Mouse (Mus musculus): ENCODE data around the gene Srcin1. TPM values are rescaled to one million over a fixed set of nuclear protein-coding genes. Genes with fewer than 3 reads are reported as not detected.

Srcin1 gene
- polyA plus RNA-seq, 1 experiment from 2014 or later: 0.08 TPM

- H3K27me3 ChIP-seq (ENCODE audit: control insufficient read depth, insufficient read depth, low read length): no peaks in the 10 kb centered on the region
- 0 out of 2 replicates have a peak, but pooled peaks cover 7% of the 10 kb centered on the region for H3K4me1 ChIP-seq (ENCODE audit: control insufficient read depth, insufficient read depth, low read length)
- H3K4me3 ChIP-seq (ENCODE audit: low read length): no peak overlapping the region
- no peak overlapping the region for H3K4me2 ChIP-seq (ENCODE audit: low read depth, low read length)
- 86% methylated on average over 7 of the region's 7 CpGs for WGBS
- H3K9ac ChIP-seq (ENCODE audit: low read length): no peak overlapping the region
- no peak for ATAC-seq (replicated peaks; ENCODE audit: extremely low read depth, insufficient read depth, low FRiP score)
- H3K27ac ChIP-seq (ENCODE audit: low read length): no peak overlapping the region
- peaks cover 62% of the 10 kb centered on the region for H3K36me3 ChIP-seq (ENCODE audit: control insufficient read depth, insufficient read depth)
- H3K9me3 ChIP-seq (replicated peaks; ENCODE audit: control insufficient read depth, low read length): no peaks in the 10 kb centered on the region
Observed at GRCm38 (mm10) chr11:97477431-97477830, 98.6 kb downstream of the Srcin1 start.

- no peaks in the 10 kb centered on the region for H3K27me3 ChIP-seq (ENCODE audit: control insufficient read depth, insufficient read depth, low read length)
- WGBS: 66% methylated on average over 8 of the region's 8 CpGs
- H3K4me2 ChIP-seq (ENCODE audit: low read depth, low read length): no peak overlapping the region
- H3K4me3 ChIP-seq (ENCODE audit: low read length): no peak overlapping the region
- 0 out of 2 replicates have a peak, but pooled peaks cover 7% of the 10 kb centered on the region for H3K4me1 ChIP-seq (ENCODE audit: control insufficient read depth, insufficient read depth, low read length)
- H3K9me3 ChIP-seq (replicated peaks; ENCODE audit: control insufficient read depth, low read length): no peaks in the 10 kb centered on the region
- H3K9ac ChIP-seq (ENCODE audit: low read length): no peak overlapping the region
- H3K27ac ChIP-seq (ENCODE audit: low read length): no peak overlapping the region
- ATAC-seq (replicated peaks; ENCODE audit: extremely low read depth, insufficient read depth, low FRiP score): no peak
- peaks cover 57% of the 10 kb centered on the region for H3K36me3 ChIP-seq (ENCODE audit: control insufficient read depth, insufficient read depth)
Observed at GRCm38 (mm10) chr11:97476334-97477095, 99.5 kb downstream of the Srcin1 start.

- Histone ChIP-seq H3K4me2 (ENCODE audit: low read depth, low read length) (no peak overlapping the region), H3K9me3 (replicated peaks; ENCODE audit: control insufficient read depth, low read length) (no peaks in the 10 kb centered on the region), H3K27ac (ENCODE audit: low read length) (no peak overlapping the region), H3K27me3 (ENCODE audit: control insufficient read depth, insufficient read depth, low read length) (no peaks in the 10 kb centered on the region), H3K36me3 (ENCODE audit: control insufficient read depth, insufficient read depth) (peaks cover 61% of the 10 kb centered on the region), H3K4me3 (ENCODE audit: low read length) (no peak overlapping the region), H3K4me1 (ENCODE audit: control insufficient read depth, insufficient read depth, low read length) (no peaks in the 10 kb centered on the region), H3K9ac (ENCODE audit: low read length) (no peak overlapping the region)
- ATAC-seq (replicated peaks; ENCODE audit: extremely low read depth, insufficient read depth, low FRiP score): no peak
- WGBS: 85% methylated on average over 6 of the region's 6 CpGs
Observed at GRCm38 (mm10) chr11:97471276-97471675, 104.7 kb downstream of the Srcin1 start.

GRCm38 (mm10) chr11:97469828-97470227 is 106.2 kb downstream of the Srcin1 start:
- Histone ChIP-seq H3K9me3 (replicated peaks; ENCODE audit: control insufficient read depth, low read length) (no peaks in the 10 kb centered on the region), H3K36me3 (ENCODE audit: control insufficient read depth, insufficient read depth) (peaks cover 59% of the 10 kb centered on the region), H3K9ac (ENCODE audit: low read length) (no peak overlapping the region), H3K4me2 (ENCODE audit: low read depth, low read length) (no peak overlapping the region), H3K27me3 (ENCODE audit: control insufficient read depth, insufficient read depth, low read length) (no peaks in the 10 kb centered on the region), H3K4me1 (ENCODE audit: control insufficient read depth, insufficient read depth, low read length) (no peaks in the 10 kb centered on the region), H3K27ac (ENCODE audit: low read length) (no peak overlapping the region), H3K4me3 (ENCODE audit: low read length) (no peak overlapping the region)
- 89% methylated on average over 7 of the region's 7 CpGs for WGBS
- no peak for ATAC-seq (replicated peaks; ENCODE audit: extremely low read depth, insufficient read depth, low FRiP score)

GRCm38 (mm10) chr11:97468639-97469287 is 107.2 kb downstream of the Srcin1 start:
- no peak overlapping the region for H3K4me2 ChIP-seq (ENCODE audit: low read depth, low read length)
- H3K9me3 ChIP-seq (replicated peaks; ENCODE audit: control insufficient read depth, low read length): no peaks in the 10 kb centered on the region
- no peak overlapping the region for H3K9ac ChIP-seq (ENCODE audit: low read length)
- WGBS: 50% methylated on average over 14 of the region's 14 CpGs
- no peaks in the 10 kb centered on the region for H3K4me1 ChIP-seq (ENCODE audit: control insufficient read depth, insufficient read depth, low read length)
- H3K27me3 ChIP-seq (ENCODE audit: control insufficient read depth, insufficient read depth, low read length): no peaks in the 10 kb centered on the region
- H3K4me3 ChIP-seq (ENCODE audit: low read length): no peak overlapping the region
- H3K27ac ChIP-seq (ENCODE audit: low read length): peak overlapping the region; percentile 55
- peak; percentile 53 for ATAC-seq (replicated peaks; ENCODE audit: extremely low read depth, insufficient read depth, low FRiP score)
- peaks cover 65% of the 10 kb centered on the region for H3K36me3 ChIP-seq (ENCODE audit: control insufficient read depth, insufficient read depth)

GRCm38 (mm10) chr11:97466444-97467160 is 109.4 kb downstream of the Srcin1 start:
- no peak for ATAC-seq (replicated peaks; ENCODE audit: extremely low read depth, insufficient read depth, low FRiP score)
- peaks cover 68% of the 10 kb centered on the region for H3K36me3 ChIP-seq (ENCODE audit: control insufficient read depth, insufficient read depth)
- H3K4me2 ChIP-seq (ENCODE audit: low read depth, low read length): no peak overlapping the region
- WGBS: 77% methylated on average over 10 of the region's 10 CpGs
- H3K9ac ChIP-seq (ENCODE audit: low read length): no peak overlapping the region
- no peak overlapping the region for H3K4me3 ChIP-seq (ENCODE audit: low read length)
- H3K4me1 ChIP-seq (ENCODE audit: control insufficient read depth, insufficient read depth, low read length): no peaks in the 10 kb centered on the region
- no peak overlapping the region for H3K27ac ChIP-seq (ENCODE audit: low read length)
- H3K27me3 ChIP-seq (ENCODE audit: control insufficient read depth, insufficient read depth, low read length): no peaks in the 10 kb centered on the region
- H3K9me3 ChIP-seq (replicated peaks; ENCODE audit: control insufficient read depth, low read length): no peaks in the 10 kb centered on the region

GRCm38 (mm10) chr11:97465957-97466356 is 110.0 kb downstream of the Srcin1 start:
- Histone ChIP-seq H3K9me3 (replicated peaks; ENCODE audit: control insufficient read depth, low read length) (no peaks in the 10 kb centered on the region), H3K36me3 (ENCODE audit: control insufficient read depth, insufficient read depth) (peaks cover 67% of the 10 kb centered on the region), H3K4me3 (ENCODE audit: low read length) (no peak overlapping the region), H3K27ac (ENCODE audit: low read length) (no peak overlapping the region), H3K4me2 (ENCODE audit: low read depth, low read length) (no peak overlapping the region), H3K9ac (ENCODE audit: low read length) (no peak overlapping the region), H3K4me1 (ENCODE audit: control insufficient read depth, insufficient read depth, low read length) (no peaks in the 10 kb centered on the region), H3K27me3 (ENCODE audit: control insufficient read depth, insufficient read depth, low read length) (no peaks in the 10 kb centered on the region)
- ATAC-seq (replicated peaks; ENCODE audit: extremely low read depth, insufficient read depth, low FRiP score): no peak
- WGBS: 88% methylated on average over 12 of the region's 12 CpGs

- Histone ChIP-seq H3K4me3 (ENCODE audit: low read length) (no peak overlapping the region), H3K36me3 (ENCODE audit: control insufficient read depth, insufficient read depth) (peaks cover 66% of the 10 kb centered on the region), H3K27me3 (ENCODE audit: control insufficient read depth, insufficient read depth, low read length) (no peaks in the 10 kb centered on the region), H3K9ac (ENCODE audit: low read length) (no peak overlapping the region), H3K9me3 (replicated peaks; ENCODE audit: control insufficient read depth, low read length) (no peaks in the 10 kb centered on the region), H3K4me2 (ENCODE audit: low read depth, low read length) (no peak overlapping the region), H3K4me1 (ENCODE audit: control insufficient read depth, insufficient read depth, low read length) (no peaks in the 10 kb centered on the region), H3K27ac (ENCODE audit: low read length) (no peak overlapping the region)
- 90% methylated on average over 4 of the region's 4 CpGs for WGBS
- ATAC-seq (replicated peaks; ENCODE audit: extremely low read depth, insufficient read depth, low FRiP score): no peak
Observed at GRCm38 (mm10) chr11:97463991-97464390, 112.0 kb downstream of the Srcin1 start.

GRCm38 (mm10) chr11:97463166-97463565 is 112.8 kb downstream of the Srcin1 start:
- Histone ChIP-seq H3K9me3 (replicated peaks; ENCODE audit: control insufficient read depth, low read length) (no peaks in the 10 kb centered on the region), H3K4me2 (ENCODE audit: low read depth, low read length) (no peak overlapping the region), H3K9ac (ENCODE audit: low read length) (no peak overlapping the region), H3K4me1 (ENCODE audit: control insufficient read depth, insufficient read depth, low read length) (no peaks in the 10 kb centered on the region), H3K36me3 (ENCODE audit: control insufficient read depth, insufficient read depth) (peaks cover 67% of the 10 kb centered on the region), H3K27ac (ENCODE audit: low read length) (no peak overlapping the region), H3K4me3 (ENCODE audit: low read length) (no peak overlapping the region), H3K27me3 (ENCODE audit: control insufficient read depth, insufficient read depth, low read length) (no peaks in the 10 kb centered on the region)
- WGBS: 70% methylated on average over 32 of the region's 33 CpGs
- ATAC-seq (replicated peaks; ENCODE audit: extremely low read depth, insufficient read depth, low FRiP score): no peak
